Mouse (Mus musculus): ENCODE data around the gene Erf.

Erf gene

GRCm38 (mm10) chr7:25250141-25250972, at the start of gene Erf:
Gene Erf (minus strand): TSS chr7:25250761.
- DNase-seq (ENCODE audit: low read depth, low spot score): peak; percentile 89

GRCm38 (mm10) chr7:25297454-25298325, 47.1 kb upstream of the Erf start, which contains the start of gene Pafah1b3:
Gene Pafah1b3 (minus strand): TSS chr7:25297986.
- DNase-seq (ENCODE audit: low read depth, low spot score): peak; percentile 96

- no peak for DNase-seq (ENCODE audit: low read depth, low spot score)
Measured at GRCm38 (mm10) chr7:25296945-25297453, 46.4 kb upstream of the Erf start.

- DNase-seq (ENCODE audit: low read depth, low spot score): no peak
Measured at GRCm38 (mm10) chr7:25294960-25295722, 44.6 kb upstream of the Erf start.

- DNase-seq (ENCODE audit: low read depth, low spot score): no peak
Measured at GRCm38 (mm10) chr7:25294495-25294894, 43.9 kb upstream of the Erf start.

- no peak for DNase-seq (ENCODE audit: low read depth, low spot score)
Measured at GRCm38 (mm10) chr7:25293191-25293739, 42.7 kb upstream of the Erf start.

- DNase-seq (ENCODE audit: low read depth, low spot score): no peak
Measured at GRCm38 (mm10) chr7:25292107-25292506, 41.5 kb upstream of the Erf start.

GRCm38 (mm10) chr7:25290911-25291310, 40.4 kb upstream of the Erf start:
- DNase-seq (ENCODE audit: low read depth, low spot score): no peak

GRCm38 (mm10) chr7:25290463-25290862, 39.9 kb upstream of the Erf start:
- DNase-seq (ENCODE audit: low read depth, low spot score): no peak

- no peak for DNase-seq (ENCODE audit: low read depth, low spot score)
Measured at GRCm38 (mm10) chr7:25289925-25290324, 39.4 kb upstream of the Erf start.

GRCm38 (mm10) chr7:25288721-25289120, 38.2 kb upstream of the Erf start:
- DNase-seq (ENCODE audit: low read depth, low spot score): no peak

GRCm38 (mm10) chr7:25288011-25288410, 37.5 kb upstream of the Erf start:
- no peak for DNase-seq (ENCODE audit: low read depth, low spot score)

- no peak for DNase-seq (ENCODE audit: low read depth, low spot score)
Measured at GRCm38 (mm10) chr7:25286989-25287388, 36.4 kb upstream of the Erf start.

GRCm38 (mm10) chr7:25285511-25286238, 35.1 kb upstream of the Erf start:
- DNase-seq (ENCODE audit: low read depth, low spot score): no peak

- DNase-seq (ENCODE audit: low read depth, low spot score): no peak
Measured at GRCm38 (mm10) chr7:25284766-25285165, 34.2 kb upstream of the Erf start.

GRCm38 (mm10) chr7:25284171-25284570, 33.6 kb upstream of the Erf start:
- no peak for DNase-seq (ENCODE audit: low read depth, low spot score)

- no peak for DNase-seq (ENCODE audit: low read depth, low spot score)
Measured at GRCm38 (mm10) chr7:25283637-25284036, 33.1 kb upstream of the Erf start.

GRCm38 (mm10) chr7:25282731-25283211, 32.2 kb upstream of the Erf start:
- no peak for DNase-seq (ENCODE audit: low read depth, low spot score)

GRCm38 (mm10) chr7:25281734-25282601, 31.4 kb upstream of the Erf start:
- peak; percentile 94 for DNase-seq (ENCODE audit: low read depth, low spot score)
